Mouse (Mus musculus) ES-Bruce4 (cell line): Measurements from ENCODE around the gene 1700025C18Rik. TPM values are rescaled to one million over a fixed set of nuclear protein-coding genes. Genes with fewer than 3 reads are reported as not detected.

Experiments
- H3K27ac ChIP-seq: 2 replicates; pipeline ENCODE4 v1.5.1; 2012; ENCODE audit warnings: low read length, inconsistent platforms; ENCODE audit not compliant: insufficient read depth
- H3K27me3 ChIP-seq: 2 replicates; pipeline ENCODE4 v1.6.1; 2012; ENCODE audit warnings: mild to moderate bottlenecking, low read length, inconsistent platforms; ENCODE audit not compliant: control insufficient read depth, poor library complexity, insufficient read depth, severe bottlenecking
- H3K36me3 ChIP-seq: 2 replicates; pipeline ENCODE4 v1.6.1; 2012; ENCODE audit warnings: inconsistent platforms, mild to moderate bottlenecking, low read length, moderate library complexity; ENCODE audit not compliant: control insufficient read depth, poor library complexity, insufficient read depth, severe bottlenecking
- H3K4me1 ChIP-seq: one replicate; pipeline ENCODE4 v1.8.1; 2011; ENCODE audit warnings: low read length; ENCODE audit not compliant: control insufficient read depth, insufficient read depth
- H3K4me3 ChIP-seq: 2 replicates; pipeline ENCODE4 v1.5.1; 2011; ENCODE audit warnings: low read depth, mild to moderate bottlenecking, low read length
- H3K9ac ChIP-seq: 2 replicates; pipeline ENCODE4 v1.6.1; 2012; ENCODE audit warnings: low read depth, mild to moderate bottlenecking, inconsistent platforms; ENCODE audit not compliant: poor library complexity, severe bottlenecking
- H3K9me3 ChIP-seq: replicated peaks from 2 replicates; pipeline ENCODE4 v1.6.1; 2012; ENCODE audit warnings: mild to moderate bottlenecking, low read length, inconsistent platforms; ENCODE audit not compliant: control insufficient read depth, poor library complexity, insufficient read depth, severe bottlenecking
- CTCF ChIP-seq: IDR thresholded peaks from one replicate; pipeline ENCODE4 v1.8.1; 2011; ENCODE audit warnings: low read depth, low read length
- EP300 ChIP-seq: IDR thresholded peaks from 2 replicates; pipeline ENCODE4 v1.6.1; 2011; ENCODE audit warnings: low read depth, low read length; ENCODE audit not compliant: insufficient read depth
- POLR2A ChIP-seq: IDR thresholded peaks from one replicate; pipeline ENCODE4 v1.8.1; 2011; ENCODE audit warnings: low read length; ENCODE audit not compliant: insufficient read depth
- polyA plus RNA-seq: library from polyadenylated mRNA; stranded (reverse); fragments of >200 nt; gene quantifications from 2 replicates; pipeline ENCODE4 v1.2.4, GENCODE M21; 2011; ENCODE audit warnings: low read depth; ENCODE audit not compliant: missing spikeins, insufficient read depth, insufficient read length

1700025C18Rik gene
- not detected in 2 replicates for polyA plus RNA-seq

- Histone ChIP-seq H3K9ac (no peak within 1 kb of the TSS), H3K4me3 (no peak within 1 kb of the TSS), H3K27ac (no peak within 1 kb of the TSS)
Measured at GRCm38 (mm10) chr2:165090650-165091049, at the start of gene 1700025C18Rik. Gene 1700025C18Rik (minus strand): TSS chr2:165090750.

GRCm38 (mm10) chr2:165136049-165136448 is 45.5 kb upstream of the 1700025C18Rik start:
- Histone ChIP-seq H3K9me3 (no peaks in the 10 kb centered on the region), H3K4me1 (peaks cover 3% of the 10 kb centered on the region), H3K9ac (no peak overlapping the region), H3K27me3 (no peaks in the 10 kb centered on the region), H3K27ac (no peak overlapping the region), H3K4me3 (0 out of 2 replicates have a peak overlapping the region, but pooled peaks have one; percentile 2), H3K36me3 (no peaks in the 10 kb centered on the region)
- TF ChIP-seq EP300 (0 out of 2 replicates have a peak, but pooled peaks have one; percentile 10), CTCF (no peak), POLR2A (no peak)

More at GRCm38 (mm10) chr2:165090650-165091049, at the start of gene 1700025C18Rik:
- no peaks in the 10 kb centered on the region for H3K27me3 ChIP-seq
- H3K4me1 ChIP-seq = no peaks in the 10 kb centered on the region
- no peaks in the 10 kb centered on the region for H3K9me3 ChIP-seq
- TF ChIP-seq EP300 (no peak), POLR2A (no peak), CTCF (no peak)
- H3K36me3 ChIP-seq = no peaks in the 10 kb centered on the region

- no peaks in the 10 kb centered on the region for H3K36me3 ChIP-seq
- no peaks in the 10 kb centered on the region for H3K27me3 ChIP-seq
- H3K4me1 ChIP-seq = peaks cover 3% of the 10 kb centered on the region
- TF ChIP-seq CTCF (no peak), EP300 (no peak), POLR2A (no peak)
- no peaks in the 10 kb centered on the region for H3K9me3 ChIP-seq
- no peak overlapping the region for H3K27ac ChIP-seq
- peak overlapping the region; percentile 25; the same call in 1 of the 2 replicates for H3K4me3 ChIP-seq
- no peak overlapping the region; the same call in 1 of the 2 replicates for H3K9ac ChIP-seq
Measured at GRCm38 (mm10) chr2:165133566-165133965, 43.0 kb upstream of the 1700025C18Rik start.

GRCm38 (mm10) chr2:165131428-165131827 is 40.9 kb upstream of the 1700025C18Rik start:
- no peak overlapping the region for H3K9ac ChIP-seq
- H3K9me3 ChIP-seq = no peaks in the 10 kb centered on the region
- H3K27ac ChIP-seq = no peak overlapping the region
- TF ChIP-seq POLR2A (no peak), EP300 (no peak), CTCF (no peak)
- H3K4me3 ChIP-seq = no peak overlapping the region
- H3K36me3 ChIP-seq = no peaks in the 10 kb centered on the region
- H3K27me3 ChIP-seq = no peaks in the 10 kb centered on the region
- no peaks in the 10 kb centered on the region for H3K4me1 ChIP-seq

- no peak for TF ChIP-seq POLR2A
- TF ChIP-seq EP300 = no peak
- no peak for TF ChIP-seq CTCF
- Histone ChIP-seq H3K36me3 (no peaks in the 10 kb centered on the region), H3K4me1 (no peaks in the 10 kb centered on the region), H3K4me3 (no peak overlapping the region), H3K27me3 (no peaks in the 10 kb centered on the region), H3K9ac (no peak overlapping the region), H3K9me3 (no peaks in the 10 kb centered on the region), H3K27ac (no peak overlapping the region)
Measured at GRCm38 (mm10) chr2:165129189-165129588, 38.6 kb upstream of the 1700025C18Rik start.

- H3K9ac ChIP-seq = no peak overlapping the region
- no peak overlapping the region for H3K27ac ChIP-seq
- no peaks in the 10 kb centered on the region for H3K36me3 ChIP-seq
- H3K27me3 ChIP-seq = no peaks in the 10 kb centered on the region
- H3K4me1 ChIP-seq = no peaks in the 10 kb centered on the region
- no peak for TF ChIP-seq EP300
- no peak for TF ChIP-seq POLR2A
- TF ChIP-seq CTCF = no peak
- H3K9me3 ChIP-seq = no peaks in the 10 kb centered on the region
- no peak overlapping the region for H3K4me3 ChIP-seq
Measured at GRCm38 (mm10) chr2:165126896-165127562, 36.5 kb upstream of the 1700025C18Rik start.
